Mouse (Mus musculus) layer of hippocampus, adult 8-10 months (tissue): Measurements from ENCODE around the gene Oit1. TPM values are rescaled to one million over a fixed set of nuclear protein-coding genes. Genes with fewer than 3 reads are reported as not detected.
A peak's percentile ranks its signal among the peaks of the same experiment; 100 is the strongest.

ENCODE experiments used
- DNase-seq, 2 experiments: peaks; one replicate each; pipeline ENCODE4 v3.0.0; 2022; ENCODE audit warnings: low spot score in 2 of 2
- total RNA-seq, 4 experiments: library from RNA; stranded (reverse); gene quantifications; 2 replicates each; pipeline ENCODE4 v1.2.4; 2022

Oit1 gene
- total RNA-seq, 4 experiments from 2014 or later = not detected

GRCm38 (mm10) chr14:8300281-8300680 is 78.3 kb downstream of the Oit1 start:
- peak in 1 of 2 experiments; percentile 55 for DNase-seq

Other genes with a start within 250 kb of the Oit1 start
- gene Pdhb, start 205.7 kb downstream of the Oit1 start, total RNA-seq = 100 to 1,000 TPM; 169 to 185 (median 175) TPM
- 10 to 100 TPM; 52.8 to 75.2 (median 63.4) TPM for gene Kctd6, start 164.6 kb downstream of the Oit1 start, total RNA-seq
- gene Acox2, start 119.4 kb downstream of the Oit1 start, total RNA-seq = not detected
- gene Fam107a, start 60.7 kb downstream of the Oit1 start, total RNA-seq = 100 to 1,000 TPM; 232 to 320 (median 258) TPM